ENCODE assay signal across 18 mouse cellular contexts in genomic region chr9:87115019-87115418, GRCm38 (mm10). TPM values are rescaled to one million over a fixed set of nuclear protein-coding genes. Genes with fewer than 3 reads are reported as not detected.
DNase-seq lines count a peak whose midpoint lies in the region; ATAC-seq lines count a peak whose summit lies in the region.
"Had no signal": no experiment of that assay in that cellular context is flagged by ENCODE, and none has a peak within 500 bp of the region (broad histone marks: within the 10 kb centered on the region; RNA-seq: fewer than 3 reads in every experiment).

No protein-coding gene starts in this region.

- no peak overlapping the region for H3K4me3 ChIP-seq in forebrain, embryonic 13.5 days
- H3K4me3 ChIP-seq in forebrain, embryonic 11.5 days (ENCODE audit: low read depth, low read length) = no peak overlapping the region
- no peak overlapping the region for H3K4me3 ChIP-seq in midbrain, embryonic 13.5 days (replicated peaks)
- H3K4me3 ChIP-seq in midbrain, embryonic 11.5 days (ENCODE audit: low read depth, low read length) = no peak overlapping the region
- H3K4me3 ChIP-seq in hindbrain, embryonic 16.5 days (ENCODE audit: low read length) = no peak overlapping the region
- H3K4me3 ChIP-seq in neural tube, embryonic 15.5 days (replicated peaks) = no peak overlapping the region
- H3K4me3 ChIP-seq: embryonic facial prominence, embryonic 13.5 days; limb, embryonic 10.5 days; liver, embryonic 12.5 days; lung, embryonic 15.5 days had no signal

- ATAC-seq in forebrain, embryonic 13.5 days = peak; percentile 36; the same call in 1 of the 2 replicates
- ATAC-seq in forebrain, embryonic 11.5 days (replicated peaks; ENCODE audit: low FRiP score) = no peak
- ATAC-seq in midbrain, embryonic 13.5 days = no peak; the same call in 1 of the 2 replicates
- ATAC-seq in midbrain, embryonic 11.5 days (ENCODE audit: low FRiP score) = no peak
- ATAC-seq in hindbrain, embryonic 16.5 days = peak; percentile 40; the same call in 1 of the 2 replicates
- peak; percentile 40; the same call in 1 of the 2 replicates for ATAC-seq in neural tube, embryonic 15.5 days (ENCODE audit: low FRiP score)
- ATAC-seq: inflammation-experienced regulatory T-cells, adult 6 months; liver, embryonic 12.5 days had no signal

- H3K4me1 ChIP-seq in forebrain, embryonic 13.5 days = peaks cover 5% of the 10 kb centered on the region; the same call in 1 of the 2 replicates
- 0 out of 2 replicates have a peak, but pooled peaks cover 4% of the 10 kb centered on the region for H3K4me1 ChIP-seq in forebrain, embryonic 11.5 days (replicated peaks; ENCODE audit: control insufficient read depth, insufficient read depth, low read length)
- peaks cover 15% of the 10 kb centered on the region for H3K4me1 ChIP-seq in midbrain, embryonic 13.5 days (replicated peaks)
- peaks cover 4% of the 10 kb centered on the region; the same call in 1 of the 2 replicates for H3K4me1 ChIP-seq in midbrain, embryonic 11.5 days (ENCODE audit: control insufficient read depth, insufficient read depth, low read length)
- H3K4me1 ChIP-seq in hindbrain, embryonic 16.5 days (ENCODE audit: control insufficient read depth, insufficient read depth, low read depth, low read length) = peaks cover 12% of the 10 kb centered on the region
- peaks cover 13% of the 10 kb centered on the region for H3K4me1 ChIP-seq in neural tube, embryonic 15.5 days
- H3K4me1 ChIP-seq: embryonic facial prominence, embryonic 13.5 days; limb, embryonic 10.5 days; liver, embryonic 12.5 days; lung, embryonic 15.5 days had no signal

- peak overlapping the region; percentile 13; the same call in 1 of the 2 replicates for H3K4me2 ChIP-seq in forebrain, embryonic 13.5 days
- H3K4me2 ChIP-seq in forebrain, embryonic 11.5 days (ENCODE audit: low read depth, low read length, severe bottlenecking) = no peak overlapping the region
- peak overlapping the region; percentile 33 for H3K4me2 ChIP-seq in midbrain, embryonic 13.5 days (replicated peaks)
- no peak overlapping the region for H3K4me2 ChIP-seq in midbrain, embryonic 11.5 days
- H3K4me2 ChIP-seq in hindbrain, embryonic 16.5 days (ENCODE audit: low read length) = peak overlapping the region; percentile 37
- 0 out of 2 replicates have a peak overlapping the region, but pooled peaks have one; percentile 11 for H3K4me2 ChIP-seq in neural tube, embryonic 15.5 days
- H3K4me2 ChIP-seq: embryonic facial prominence, embryonic 13.5 days; liver, embryonic 12.5 days; lung, embryonic 15.5 days had no signal

- H3K27me3 ChIP-seq in forebrain, embryonic 13.5 days = no peaks in the 10 kb centered on the region
- no peaks in the 10 kb centered on the region for H3K27me3 ChIP-seq in forebrain, embryonic 11.5 days (ENCODE audit: control insufficient read depth, insufficient read depth, low read length)
- no peaks in the 10 kb centered on the region for H3K27me3 ChIP-seq in midbrain, embryonic 13.5 days
- no peaks in the 10 kb centered on the region for H3K27me3 ChIP-seq in midbrain, embryonic 11.5 days (ENCODE audit: control insufficient read depth, insufficient read depth, low read length)
- no peaks in the 10 kb centered on the region for H3K27me3 ChIP-seq in hindbrain, embryonic 16.5 days (replicated peaks; ENCODE audit: control insufficient read depth, insufficient read depth, low read length)
- H3K27me3 ChIP-seq in neural tube, embryonic 15.5 days (replicated peaks) = no peaks in the 10 kb centered on the region
- H3K27me3 ChIP-seq: embryonic facial prominence, embryonic 13.5 days; liver, embryonic 12.5 days; lung, embryonic 15.5 days had no signal

- WGBS in forebrain, embryonic 13.5 days = 74% methylated on average over 5 of the region's 5 CpGs
- WGBS in forebrain, embryonic 11.5 days = 83% methylated on average over 5 of the region's 5 CpGs
- WGBS in midbrain, embryonic 13.5 days = 72% methylated on average over 5 of the region's 5 CpGs
- WGBS in midbrain, embryonic 11.5 days = 84% methylated on average over 5 of the region's 5 CpGs
- 59% methylated on average over 5 of the region's 5 CpGs for WGBS in hindbrain, embryonic 16.5 days
- 84% methylated on average over 5 of the region's 5 CpGs for WGBS in neural tube, embryonic 15.5 days

- H3K36me3 ChIP-seq in forebrain, embryonic 13.5 days (ENCODE audit: poor library complexity, severe bottlenecking) = no peaks in the 10 kb centered on the region
- H3K36me3 ChIP-seq in forebrain, embryonic 11.5 days (ENCODE audit: control insufficient read depth, insufficient read depth, low read length) = no peaks in the 10 kb centered on the region
- no peaks in the 10 kb centered on the region for H3K36me3 ChIP-seq in midbrain, embryonic 13.5 days
- H3K36me3 ChIP-seq in midbrain, embryonic 11.5 days (ENCODE audit: control insufficient read depth, insufficient read depth, low read length) = no peaks in the 10 kb centered on the region
- H3K36me3 ChIP-seq in hindbrain, embryonic 16.5 days (ENCODE audit: control insufficient read depth, insufficient read depth, low read length) = no peaks in the 10 kb centered on the region
- H3K36me3 ChIP-seq in neural tube, embryonic 15.5 days = no peaks in the 10 kb centered on the region
- H3K36me3 ChIP-seq: embryonic facial prominence, embryonic 13.5 days; limb, embryonic 10.5 days; liver, embryonic 12.5 days; lung, embryonic 15.5 days had no signal

- no peaks in the 10 kb centered on the region for H3K9me3 ChIP-seq in forebrain, embryonic 13.5 days (replicated peaks)
- H3K9me3 ChIP-seq in forebrain, embryonic 11.5 days (ENCODE audit: control insufficient read depth, low read length) = no peaks in the 10 kb centered on the region
- H3K9me3 ChIP-seq in midbrain, embryonic 13.5 days = no peaks in the 10 kb centered on the region
- no peaks in the 10 kb centered on the region for H3K9me3 ChIP-seq in midbrain, embryonic 11.5 days (ENCODE audit: control insufficient read depth, low read length)
- H3K9me3 ChIP-seq in hindbrain, embryonic 16.5 days (ENCODE audit: control insufficient read depth, low read length) = no peaks in the 10 kb centered on the region
- H3K9me3 ChIP-seq in neural tube, embryonic 15.5 days (replicated peaks) = no peaks in the 10 kb centered on the region
- H3K9me3 ChIP-seq: embryonic facial prominence, embryonic 13.5 days; limb, embryonic 10.5 days; liver, embryonic 12.5 days; lung, embryonic 15.5 days had no signal

- no peak for DNase-seq in forebrain, embryonic 11.5 days (ENCODE audit: low spot score)
- DNase-seq in midbrain, embryonic 11.5 days (ENCODE audit: low spot score, missing footprints) = no peak
- DNase-seq in retina, postnatal 1 day = no peak
- no peak for DNase-seq in cerebellum, adult 18-20 months
- DNase-seq: adrenal gland, postnatal 10 days; cerebellum, adult 9-10 months; thymus, postnatal 4 days had no signal

- H3K27ac ChIP-seq in forebrain, embryonic 13.5 days = 0 out of 2 replicates have a peak overlapping the region, but pooled peaks have one; percentile 41
- no peak overlapping the region for H3K27ac ChIP-seq in forebrain, embryonic 11.5 days (ENCODE audit: low read depth, low read length)
- peak overlapping the region; percentile 85 for H3K27ac ChIP-seq in midbrain, embryonic 13.5 days
- H3K27ac ChIP-seq in midbrain, embryonic 11.5 days (ENCODE audit: low read depth, low read length) = no peak overlapping the region
- peak overlapping the region; percentile 83 for H3K27ac ChIP-seq in hindbrain, embryonic 16.5 days (ENCODE audit: low read depth, low read length)
- H3K27ac ChIP-seq in neural tube, embryonic 15.5 days (replicated peaks) = peak overlapping the region; percentile 70
- H3K27ac ChIP-seq: embryonic facial prominence, embryonic 13.5 days; limb, embryonic 10.5 days; liver, embryonic 12.5 days; lung, embryonic 15.5 days; macrophage had no signal

- H3K9ac ChIP-seq in forebrain, embryonic 13.5 days = no peak overlapping the region
- no peak overlapping the region for H3K9ac ChIP-seq in forebrain, embryonic 11.5 days (ENCODE audit: low read length)
- H3K9ac ChIP-seq in midbrain, embryonic 13.5 days (replicated peaks) = no peak overlapping the region
- no peak overlapping the region for H3K9ac ChIP-seq in midbrain, embryonic 11.5 days (ENCODE audit: low read length)
- H3K9ac ChIP-seq in hindbrain, embryonic 16.5 days (ENCODE audit: low read depth, low read length) = peak overlapping the region; percentile 28; the same call in 1 of the 2 replicates
- no peak overlapping the region for H3K9ac ChIP-seq in neural tube, embryonic 15.5 days (replicated peaks)
- H3K9ac ChIP-seq: embryonic facial prominence, embryonic 13.5 days; liver, embryonic 12.5 days; lung, embryonic 15.5 days had no signal

RNA-seq across cellular contexts. Expression of gene Mrap2, which starts 29.1 kb away (rescaled TPM):
- 0.35 and 0.41 TPM in 2 replicates for polyA plus RNA-seq in forebrain, embryonic 13.5 days (2015; fragmentation: Nextera tagmentation; extraction: Ambion mirVana)
- polyA plus RNA-seq in forebrain, embryonic 11.5 days (2014; fragmentation: Nextera tagmentation; extraction: Ambion mirVana) = 0.41 TPM in 1 of 2 replicates, not detected in the other
- polyA plus RNA-seq in midbrain, embryonic 13.5 days (2015; fragmentation: Nextera tagmentation; extraction: Ambion mirVana) = 0.47 and 0.54 TPM in 2 replicates
- polyA plus RNA-seq in midbrain, embryonic 11.5 days (2014; fragmentation: Nextera tagmentation; extraction: Ambion mirVana) = not detected in 2 replicates
- polyA plus RNA-seq in hindbrain, embryonic 16.5 days (2015; fragmentation: Nextera tagmentation; extraction: Ambion mirVana) = 5.1 and 6.7 TPM in 2 replicates
- 3.2 and 3.8 TPM in 2 replicates for polyA plus RNA-seq in neural tube, embryonic 15.5 days (2015; fragmentation: Nextera tagmentation; extraction: Ambion mirVana)
- polyA plus RNA-seq: heart, postnatal 0 days; liver, embryonic 12.5 days; macrophage had no signal

Comparison
In these comparisons a context has a peak if more than half of its experiments do, and no peak if none do; other contexts are left out.
1. ATAC-seq: peak in forebrain, embryonic 13.5 days (single experiment), hindbrain, embryonic 16.5 days (single experiment) and neural tube, embryonic 15.5 days (single experiment); none in forebrain, embryonic 11.5 days (single experiment), midbrain, embryonic 13.5 days (single experiment) and midbrain, embryonic 11.5 days (single experiment).
2. H3K27ac ChIP-seq: peak in forebrain, embryonic 13.5 days (single experiment), midbrain, embryonic 13.5 days (single experiment), hindbrain, embryonic 16.5 days (single experiment) and neural tube, embryonic 15.5 days (single experiment); none in forebrain, embryonic 11.5 days (single experiment) and midbrain, embryonic 11.5 days (single experiment).
3. H3K4me2 ChIP-seq: peak in forebrain, embryonic 13.5 days (single experiment), midbrain, embryonic 13.5 days (single experiment), hindbrain, embryonic 16.5 days (single experiment) and neural tube, embryonic 15.5 days (single experiment); none in forebrain, embryonic 11.5 days (single experiment) and midbrain, embryonic 11.5 days (single experiment).